Mouse (Mus musculus): ENCODE data around the gene Mia3.
"Not testable (repeated sequence)": the region's sequence is repeated elsewhere in the genome, so short reads cannot be mapped to it uniquely, and the experiment has no call there.

Mia3 gene

GRCm38 (mm10) chr1:183369427-183370014 lies at the start of gene Mia3:
TSS of gene Mia3 (minus strand) at chr1:183369553.
- DNase-seq (ENCODE audit: low read depth, low spot score): peak; percentile 93

- DNase-seq (ENCODE audit: low read depth, low spot score): no peak
These were observed 48.5 kb upstream of the Mia3 start, which contains the start of gene Hhipl2 for GRCm38 (mm10) chr1:183417873-183418272. TSS of gene Hhipl2 (plus strand) at chr1:183418215.

DNA sequence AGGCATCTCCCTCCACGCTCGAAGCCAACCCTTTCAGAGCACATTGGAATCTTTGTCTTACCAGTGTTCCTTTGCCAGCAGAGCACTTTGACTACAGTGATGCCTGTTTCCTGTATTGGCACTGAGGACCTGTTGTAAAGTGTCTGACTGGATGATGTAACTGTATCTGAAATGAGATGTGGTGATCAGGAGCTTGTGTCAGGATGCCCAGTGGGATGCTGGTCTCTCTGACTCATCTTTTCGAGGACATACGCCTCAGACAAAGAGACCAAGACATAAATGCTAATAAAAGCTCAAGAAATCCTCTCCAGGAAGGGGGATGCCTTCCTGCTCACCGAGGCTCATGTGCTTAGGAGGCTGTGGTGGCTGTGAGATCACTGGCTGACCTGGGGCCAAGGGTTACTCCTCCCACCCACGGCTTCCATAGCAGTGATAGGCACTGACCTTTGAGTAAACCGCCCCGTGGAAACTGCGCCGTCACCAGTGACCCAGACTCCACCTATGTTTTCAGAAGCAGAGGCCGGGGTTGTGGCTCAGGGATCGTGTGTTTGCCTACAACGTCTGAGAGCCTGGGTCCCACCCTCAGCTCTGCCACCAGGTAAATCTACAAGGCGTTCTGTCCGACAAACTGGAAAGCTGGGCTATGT lies 44.9 kb upstream of the Mia3 start:
- DNase-seq (ENCODE audit: low read depth, low spot score): no peak

DNA sequence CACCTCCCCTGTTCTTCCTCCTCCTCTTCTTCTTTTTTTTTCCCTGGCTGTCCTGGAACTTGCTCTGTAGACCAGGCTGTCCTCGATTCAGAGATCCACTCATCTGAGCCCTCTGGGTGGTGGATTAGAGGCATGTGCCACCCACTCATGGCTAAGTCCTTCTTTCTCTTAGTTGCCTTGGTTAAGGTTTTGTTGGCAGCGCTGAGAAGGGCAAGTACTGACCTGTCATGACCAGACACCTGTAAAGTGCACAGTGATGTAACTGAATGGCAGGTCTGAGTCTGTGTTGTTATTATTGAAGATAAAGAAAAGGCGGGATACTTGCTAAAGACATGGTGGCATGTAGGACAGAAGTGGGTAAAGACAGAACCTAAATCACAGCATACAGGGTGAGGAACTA lies 34.0 kb upstream of the Mia3 start:
- no peak for DNase-seq (ENCODE audit: low read depth, low spot score)

- peak; percentile 99 for DNase-seq (ENCODE audit: low read depth, low spot score)
These were observed 19.4 kb upstream of the Mia3 start, which contains the start of gene Taf1a for GRCm38 (mm10) chr1:183388426-183389406. TSS of gene Taf1a (plus strand) at chr1:183388981.

DNA sequence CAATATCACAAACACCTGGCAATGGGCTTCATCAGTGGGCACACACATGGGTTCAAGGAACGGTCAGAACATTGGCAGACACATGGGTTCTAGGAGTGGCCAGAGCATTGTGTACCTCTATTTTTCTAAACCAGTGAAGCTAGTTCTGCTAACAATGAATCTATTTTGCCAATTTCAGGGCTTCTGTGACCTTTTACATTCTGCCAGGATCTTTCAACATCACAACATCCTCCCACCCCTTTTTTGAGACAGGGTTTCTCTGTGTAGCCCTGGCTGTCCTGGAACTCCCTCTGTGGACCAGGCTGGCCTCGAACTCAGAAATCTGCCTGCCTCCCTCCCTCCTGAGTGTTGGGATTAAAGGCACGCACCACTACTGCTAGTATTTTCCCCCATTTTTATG lies 18.1 kb upstream of the Mia3 start:
- DNase-seq (ENCODE audit: low read depth, low spot score): not testable (repeated sequence)

- no peak for DNase-seq (ENCODE audit: low read depth, low spot score)
These were observed 13.3 kb upstream of the Mia3 start for GRCm38 (mm10) chr1:183382621-183383020.

GRCm38 (mm10) chr1:183381816-183382215 lies 12.5 kb upstream of the Mia3 start:
- DNase-seq (ENCODE audit: low read depth, low spot score): no peak

DNA sequence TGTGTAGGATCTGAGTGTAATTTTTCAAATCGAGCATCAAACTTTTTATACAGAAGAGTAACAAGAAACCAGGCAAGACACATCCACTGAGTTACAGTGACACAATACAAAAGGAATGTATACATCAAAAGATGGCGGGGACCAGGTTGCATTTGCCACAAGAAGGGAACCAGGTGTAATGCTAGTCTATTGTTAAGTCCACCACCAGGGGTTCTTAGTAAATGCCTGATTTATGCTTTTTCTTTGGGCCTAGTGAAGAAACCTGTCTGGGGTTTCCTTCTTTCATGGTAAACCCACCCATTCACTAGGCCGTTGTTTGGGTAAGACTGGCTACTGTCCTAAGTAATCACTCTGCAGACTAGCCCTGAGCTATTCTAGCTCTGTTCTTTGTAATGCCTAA lies 10.0 kb upstream of the Mia3 start:
- DNase-seq (ENCODE audit: low read depth, low spot score): peak; percentile 82

DNA sequence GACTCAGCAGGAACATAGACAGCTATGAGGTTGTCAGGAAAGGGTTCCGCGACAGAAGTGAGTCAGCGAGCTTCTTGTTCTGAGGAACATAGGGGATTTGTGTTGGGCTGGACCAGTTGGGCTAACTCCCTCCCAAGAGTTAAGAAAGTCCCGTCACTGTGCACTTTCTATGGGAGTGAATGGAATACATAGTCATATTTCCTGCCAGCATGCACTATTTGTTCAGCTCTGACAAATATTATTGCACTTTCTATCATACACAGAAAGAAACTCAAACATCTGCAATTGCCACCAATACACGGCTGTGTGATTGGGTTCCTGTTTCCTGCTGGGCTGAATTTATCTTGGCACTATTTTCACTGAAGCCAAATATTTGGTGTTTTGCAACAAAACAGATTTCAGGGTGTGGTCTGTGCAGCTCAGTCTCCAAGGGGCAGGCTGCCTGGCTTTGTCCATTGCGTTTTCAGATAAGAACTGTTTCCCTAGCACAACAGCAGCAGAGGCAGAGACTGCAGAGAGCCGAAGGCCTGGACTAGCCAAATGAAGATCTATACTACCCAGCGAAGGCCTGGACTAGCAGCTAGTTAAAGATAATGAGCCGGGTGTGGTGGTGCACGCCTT lies 9.1 kb upstream of the Mia3 start:
- DNase-seq (ENCODE audit: low read depth, low spot score): no peak

- no peak for DNase-seq (ENCODE audit: low read depth, low spot score)
These were observed 7.7 kb upstream of the Mia3 start for GRCm38 (mm10) chr1:183377045-183377444.

- peak; percentile 50 for DNase-seq (ENCODE audit: low read depth, low spot score)
These were observed 5.4 kb upstream of the Mia3 start for GRCm38 (mm10) chr1:183374728-183375127.

DNA sequence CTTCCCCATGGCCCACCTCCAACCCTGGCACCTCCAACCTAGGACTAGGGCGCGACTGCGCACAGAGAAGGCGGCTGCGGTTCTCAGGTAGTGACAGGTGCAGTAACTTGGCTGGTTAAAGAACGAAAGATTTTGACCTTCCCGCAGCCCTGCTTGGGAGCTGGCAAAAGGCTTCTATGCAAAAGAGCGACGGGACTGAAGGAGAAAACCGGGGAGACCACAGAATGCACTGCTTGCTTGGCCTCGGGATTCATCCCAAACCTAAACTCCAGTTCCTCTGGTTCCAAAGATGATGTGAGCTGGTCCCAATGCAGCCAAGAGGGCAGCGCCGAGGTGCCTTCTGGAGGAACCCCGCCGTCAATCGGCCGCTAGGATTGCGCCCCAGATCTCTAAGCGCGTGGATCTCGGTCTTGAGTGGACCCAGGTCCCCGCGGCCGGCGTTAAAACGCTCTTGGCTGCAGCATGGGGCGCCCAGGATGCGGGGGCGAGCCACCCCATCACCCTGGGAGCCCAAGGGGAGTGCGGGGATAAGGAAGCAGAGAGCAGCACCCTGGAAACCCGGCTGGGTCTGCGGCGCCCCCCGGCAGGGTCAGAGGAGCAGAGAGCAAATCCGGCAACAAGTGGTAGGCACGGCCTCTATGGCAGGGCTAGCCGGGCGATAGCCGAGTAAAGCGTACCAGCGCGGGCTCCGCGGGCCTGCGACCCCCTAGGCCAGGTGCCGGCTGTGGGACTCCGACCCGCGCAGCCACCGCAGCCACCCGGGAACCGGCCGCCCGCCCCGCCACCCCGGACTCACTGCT lies 552 bp downstream of the Mia3 start:
- peak; percentile 27 for DNase-seq (ENCODE audit: low read depth, low spot score)

DNA sequence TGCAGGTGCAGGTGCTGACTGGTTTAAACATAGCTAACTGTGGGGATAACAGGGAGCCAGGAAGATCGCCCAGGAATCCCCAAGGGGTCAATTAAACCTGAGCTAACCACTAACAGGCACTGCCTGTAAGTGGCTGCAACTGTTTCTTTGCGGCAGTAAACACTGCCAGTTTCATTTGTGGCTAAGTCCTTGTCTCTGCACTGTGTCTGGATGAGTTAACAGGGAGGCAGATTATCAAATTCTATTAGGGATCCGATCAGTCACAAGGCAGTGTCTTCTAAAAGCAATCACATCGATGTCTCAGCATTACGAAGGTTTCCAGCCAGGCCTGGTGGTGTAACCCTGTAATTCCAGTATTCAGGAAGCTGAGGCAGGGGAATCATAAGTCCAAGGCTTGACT lies 3.0 kb downstream of the Mia3 start:
- DNase-seq (ENCODE audit: low read depth, low spot score): no peak

GRCm38 (mm10) chr1:183363577-183363867 lies 5.8 kb downstream of the Mia3 start:
- DNase-seq (ENCODE audit: low read depth, low spot score): no peak

- no peak for DNase-seq (ENCODE audit: low read depth, low spot score)
These were observed 6.4 kb downstream of the Mia3 start for GRCm38 (mm10) chr1:183362729-183363576.

- no peak for DNase-seq (ENCODE audit: low read depth, low spot score)
These were observed 7.1 kb downstream of the Mia3 start for GRCm38 (mm10) chr1:183362301-183362700.

DNA sequence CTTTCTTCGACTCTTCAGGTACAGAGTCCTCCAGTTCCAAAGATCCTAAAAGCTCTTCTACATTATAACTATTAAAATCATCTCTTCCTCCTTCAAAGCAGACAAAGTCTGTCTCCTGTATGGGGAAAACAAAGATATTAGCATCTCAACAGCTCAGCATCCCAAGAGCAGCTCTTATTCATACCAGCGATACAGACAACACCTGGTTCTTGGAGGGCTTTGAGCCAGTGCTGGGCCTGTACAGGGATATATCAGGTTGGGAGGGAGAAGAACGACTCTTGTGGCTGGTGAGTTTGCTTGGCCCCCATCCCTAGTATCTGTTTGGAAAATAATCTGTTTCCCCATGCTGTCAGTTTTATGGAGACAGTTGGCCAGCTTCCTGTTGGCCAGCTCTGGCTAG lies 10.5 kb downstream of the Mia3 start:
- peak; percentile 37 for DNase-seq (ENCODE audit: low read depth, low spot score)

DNA sequence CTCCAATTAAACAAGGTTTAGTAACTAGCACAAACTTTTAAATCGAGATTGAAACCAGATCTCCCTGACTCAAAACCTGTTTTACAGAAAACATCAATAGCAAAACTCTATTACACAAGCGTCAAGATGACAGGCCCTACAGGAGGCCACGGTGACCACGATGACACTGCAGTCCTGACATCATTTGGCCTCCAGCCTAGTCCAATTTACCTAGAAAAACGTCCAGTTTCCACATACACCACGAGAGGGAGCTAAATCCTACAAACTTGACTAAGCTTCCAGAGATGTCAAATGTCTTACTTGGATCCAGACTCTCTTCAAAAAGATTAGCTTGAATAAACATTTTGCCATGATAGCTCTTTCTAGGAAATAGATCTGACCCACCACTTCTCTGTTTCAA lies 19.5 kb downstream of the Mia3 start:
- peak; percentile 73 for DNase-seq (ENCODE audit: low read depth, low spot score)

DNA sequence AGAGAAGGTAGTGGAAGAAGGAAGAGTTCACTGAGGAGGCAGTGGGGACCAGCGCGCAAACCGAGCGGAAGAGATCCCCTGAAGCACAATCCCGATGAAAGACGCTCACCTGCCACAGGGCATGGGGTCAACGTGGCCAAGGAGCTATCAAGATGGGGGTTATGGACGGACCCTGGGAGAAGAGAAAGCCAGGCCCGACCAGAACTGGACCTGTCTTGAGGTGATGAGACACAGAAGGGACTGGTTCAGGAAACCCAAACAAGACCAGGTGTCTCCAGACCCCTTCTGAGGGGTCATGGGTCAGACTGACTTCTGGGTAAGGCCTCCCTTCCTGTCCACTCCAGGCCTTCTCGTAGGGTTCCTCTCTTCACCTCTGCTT lies 23.5 kb downstream of the Mia3 start:
- no peak for DNase-seq (ENCODE audit: low read depth, low spot score)
